Mouse (Mus musculus): ENCODE data around the gene Gm36079. TPM values are rescaled to one million over a fixed set of nuclear protein-coding genes. Genes with fewer than 3 reads are reported as not detected.
"Not testable (repeated sequence)": the region's sequence is repeated elsewhere in the genome, so short reads cannot be mapped to it uniquely, and the experiment has no call there.

Gene Gm36079
- polyA plus RNA-seq, 1 experiment from 2014 or later = not detected

- not testable (repeated sequence) for DNase-seq (ENCODE audit: low spot score); H3K36me3 ChIP-seq (ENCODE audit: control insufficient read depth, insufficient read depth, low read length); H3K4me2 ChIP-seq (replicated peaks; ENCODE audit: low read depth); H3K27me3 ChIP-seq (ENCODE audit: control insufficient read depth, insufficient read depth, low read length); H3K27ac ChIP-seq (replicated peaks); H3K9ac ChIP-seq (ENCODE audit: low read length); H3K9me3 ChIP-seq (ENCODE audit: control insufficient read depth, low read length); ATAC-seq (ENCODE audit: low FRiP score, low TSS enrichment); H3K4me3 ChIP-seq (ENCODE audit: low read depth, low read length); H3K4me1 ChIP-seq (replicated peaks; ENCODE audit: control insufficient read depth, insufficient read depth)
- WGBS = 7% methylated on average over 3 of the region's 13 CpGs
These were observed 438 bp downstream of the Gm36079 start for GRCm38 (mm10) chr13:120026373-120026772.

DNA sequence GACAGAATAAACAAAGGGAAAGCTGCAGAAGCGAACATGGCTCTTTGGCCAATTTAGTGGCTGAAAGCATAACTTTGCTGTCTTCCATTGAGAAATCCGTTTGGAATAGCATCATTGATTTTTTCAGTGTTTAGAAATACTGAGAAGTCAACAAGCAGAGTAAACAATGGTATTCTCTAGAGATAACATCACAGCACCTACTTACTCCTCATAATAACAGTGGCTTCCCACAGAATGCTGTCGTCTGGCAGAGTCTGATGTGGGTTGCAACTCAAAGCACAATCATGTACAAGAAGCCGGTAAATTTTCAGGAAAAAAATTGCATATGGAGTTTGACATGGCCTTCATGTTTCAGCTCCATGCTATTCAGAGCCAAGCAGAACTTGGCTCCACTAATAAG, 1.2 kb downstream of the Gm36079 start:
- WGBS = 10% methylated on average over 4 of the region's 4 CpGs

GRCm38 (mm10) chr13:120025004-120025403, 1.8 kb downstream of the Gm36079 start:
- H3K27me3 ChIP-seq (ENCODE audit: control insufficient read depth, insufficient read depth, low read length); DNase-seq (ENCODE audit: low spot score); ATAC-seq (ENCODE audit: low FRiP score, low TSS enrichment); H3K4me3 ChIP-seq (ENCODE audit: low read depth, low read length); H3K4me1 ChIP-seq (replicated peaks; ENCODE audit: control insufficient read depth, insufficient read depth); H3K27ac ChIP-seq (replicated peaks); H3K9ac ChIP-seq (ENCODE audit: low read length); H3K9me3 ChIP-seq (ENCODE audit: control insufficient read depth, low read length); H3K36me3 ChIP-seq (ENCODE audit: control insufficient read depth, insufficient read depth, low read length); H3K4me2 ChIP-seq (replicated peaks; ENCODE audit: low read depth): not testable (repeated sequence)
- 4% methylated on average over 19 of the region's 21 CpGs for WGBS

More for the DNA sequence above, 1.2 kb downstream of the Gm36079 start:
- H3K27ac ChIP-seq (replicated peaks); H3K9me3 ChIP-seq (ENCODE audit: control insufficient read depth, low read length); H3K27me3 ChIP-seq (ENCODE audit: control insufficient read depth, insufficient read depth, low read length); H3K9ac ChIP-seq (ENCODE audit: low read length); ATAC-seq (ENCODE audit: low FRiP score, low TSS enrichment); H3K4me3 ChIP-seq (ENCODE audit: low read depth, low read length); H3K36me3 ChIP-seq (ENCODE audit: control insufficient read depth, insufficient read depth, low read length); H3K4me2 ChIP-seq (replicated peaks; ENCODE audit: low read depth); DNase-seq (ENCODE audit: low spot score); H3K4me1 ChIP-seq (replicated peaks; ENCODE audit: control insufficient read depth, insufficient read depth): not testable (repeated sequence)

DNA sequence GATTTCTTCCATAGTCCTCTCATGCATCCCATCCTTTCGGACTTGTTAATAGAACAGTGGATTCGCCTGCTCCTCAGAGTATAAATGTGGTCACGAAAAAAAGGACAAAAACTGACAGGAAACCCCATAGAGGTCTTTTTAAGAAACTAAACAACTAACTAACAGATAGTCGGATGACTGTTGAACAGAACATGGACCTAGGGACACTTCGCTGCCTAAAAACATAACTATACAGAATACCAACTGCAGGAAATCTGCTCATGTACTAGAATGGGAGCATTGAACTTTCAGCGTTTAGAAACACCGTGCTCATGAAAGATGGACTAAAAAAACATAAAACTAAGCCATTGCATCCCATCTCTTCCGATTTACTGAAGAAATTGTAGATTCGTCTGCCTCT, 2.2 kb downstream of the Gm36079 start:
- H3K4me2 ChIP-seq (replicated peaks; ENCODE audit: low read depth); H3K27ac ChIP-seq (replicated peaks); H3K4me3 ChIP-seq (ENCODE audit: low read depth, low read length); DNase-seq (ENCODE audit: low spot score); H3K27me3 ChIP-seq (ENCODE audit: control insufficient read depth, insufficient read depth, low read length); H3K36me3 ChIP-seq (ENCODE audit: control insufficient read depth, insufficient read depth, low read length); H3K9me3 ChIP-seq (ENCODE audit: control insufficient read depth, low read length); ATAC-seq (ENCODE audit: low FRiP score, low TSS enrichment); H3K9ac ChIP-seq (ENCODE audit: low read length); H3K4me1 ChIP-seq (replicated peaks; ENCODE audit: control insufficient read depth, insufficient read depth): not testable (repeated sequence)
- WGBS = 15% methylated on average over 9 of the region's 9 CpGs

- not testable (repeated sequence) for H3K27ac ChIP-seq (replicated peaks); H3K4me3 ChIP-seq (ENCODE audit: low read depth, low read length); H3K4me1 ChIP-seq (replicated peaks; ENCODE audit: control insufficient read depth, insufficient read depth); H3K27me3 ChIP-seq (ENCODE audit: control insufficient read depth, insufficient read depth, low read length); H3K9me3 ChIP-seq (ENCODE audit: control insufficient read depth, low read length); DNase-seq (ENCODE audit: low spot score); H3K9ac ChIP-seq (ENCODE audit: low read length); ATAC-seq (ENCODE audit: low FRiP score, low TSS enrichment); H3K4me2 ChIP-seq (replicated peaks; ENCODE audit: low read depth); H3K36me3 ChIP-seq (ENCODE audit: control insufficient read depth, insufficient read depth, low read length)
- peak; percentile 54 for TF ChIP-seq CTCF (IDR thresholded peaks at IDR 0.05; ENCODE audit: low read depth)
- WGBS = no CpG with 5 or more reads among the region's 1 CpGs
These were observed 5.3 kb downstream of the Gm36079 start for GRCm38 (mm10) chr13:120021477-120021876.

- not testable (repeated sequence) for H3K9ac ChIP-seq (ENCODE audit: low read length); H3K4me3 ChIP-seq (ENCODE audit: low read depth, low read length); H3K4me1 ChIP-seq (replicated peaks; ENCODE audit: control insufficient read depth, insufficient read depth); H3K9me3 ChIP-seq (ENCODE audit: control insufficient read depth, low read length); ATAC-seq (ENCODE audit: low FRiP score, low TSS enrichment); H3K36me3 ChIP-seq (ENCODE audit: control insufficient read depth, insufficient read depth, low read length); H3K4me2 ChIP-seq (replicated peaks; ENCODE audit: low read depth); H3K27me3 ChIP-seq (ENCODE audit: control insufficient read depth, insufficient read depth, low read length); H3K27ac ChIP-seq (replicated peaks); DNase-seq (ENCODE audit: low spot score)
- 2% methylated on average over 9 of the region's 32 CpGs for WGBS
These were observed 11.3 kb downstream of the Gm36079 start for GRCm38 (mm10) chr13:120015348-120016007.

DNA sequence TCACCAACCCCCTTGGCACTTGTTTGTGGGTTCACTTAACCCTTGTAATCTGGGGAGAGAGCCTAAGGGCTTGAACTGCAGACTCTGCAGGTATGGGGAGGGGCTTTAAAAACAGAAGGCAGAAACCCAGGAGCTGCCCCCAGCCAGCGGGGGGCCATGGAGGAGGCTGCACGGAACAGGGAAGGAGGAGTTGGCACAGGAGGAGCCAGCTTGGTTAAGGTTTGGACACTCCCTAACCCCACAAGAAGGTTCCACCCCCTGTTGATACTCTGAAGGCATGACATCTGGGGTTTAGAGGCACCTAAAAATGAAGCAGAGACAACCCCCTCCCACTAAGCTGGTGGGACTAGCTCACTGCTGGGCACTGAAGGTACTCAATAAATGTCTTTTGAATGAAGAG, 12.8 kb downstream of the Gm36079 start:
- not testable (repeated sequence) for H3K27me3 ChIP-seq (ENCODE audit: control insufficient read depth, insufficient read depth, low read length); H3K4me2 ChIP-seq (replicated peaks; ENCODE audit: low read depth); H3K9ac ChIP-seq (ENCODE audit: low read length); H3K4me3 ChIP-seq (ENCODE audit: low read depth, low read length); H3K36me3 ChIP-seq (ENCODE audit: control insufficient read depth, insufficient read depth, low read length); H3K9me3 ChIP-seq (ENCODE audit: control insufficient read depth, low read length); H3K27ac ChIP-seq (replicated peaks); DNase-seq (ENCODE audit: low spot score); H3K4me1 ChIP-seq (replicated peaks; ENCODE audit: control insufficient read depth, insufficient read depth)
- no CpG with 5 or more reads among the region's 2 CpGs for WGBS
- peak; percentile 29; the same call in 1 of the 2 replicates for ATAC-seq (ENCODE audit: low FRiP score, low TSS enrichment)

- not testable (repeated sequence) for H3K27me3 ChIP-seq (ENCODE audit: control insufficient read depth, insufficient read depth, low read length); DNase-seq (ENCODE audit: low spot score); H3K36me3 ChIP-seq (ENCODE audit: control insufficient read depth, insufficient read depth, low read length); H3K4me2 ChIP-seq (replicated peaks; ENCODE audit: low read depth); H3K27ac ChIP-seq (replicated peaks); H3K9me3 ChIP-seq (ENCODE audit: control insufficient read depth, low read length); H3K4me3 ChIP-seq (ENCODE audit: low read depth, low read length); H3K9ac ChIP-seq (ENCODE audit: low read length); H3K4me1 ChIP-seq (replicated peaks; ENCODE audit: control insufficient read depth, insufficient read depth)
- ATAC-seq (ENCODE audit: low FRiP score, low TSS enrichment) = peak; percentile 15; the same call in 1 of the 2 replicates
- WGBS = no CpG with 5 or more reads among the region's 5 CpGs
These were observed 13.3 kb downstream of the Gm36079 start for GRCm38 (mm10) chr13:120013544-120013943.

- not testable (repeated sequence) for ATAC-seq (ENCODE audit: low FRiP score, low TSS enrichment); H3K4me2 ChIP-seq (replicated peaks; ENCODE audit: low read depth); H3K27ac ChIP-seq (replicated peaks); H3K27me3 ChIP-seq (ENCODE audit: control insufficient read depth, insufficient read depth, low read length); H3K4me1 ChIP-seq (replicated peaks; ENCODE audit: control insufficient read depth, insufficient read depth); DNase-seq (ENCODE audit: low spot score); H3K36me3 ChIP-seq (ENCODE audit: control insufficient read depth, insufficient read depth, low read length); H3K9me3 ChIP-seq (ENCODE audit: control insufficient read depth, low read length); H3K4me3 ChIP-seq (ENCODE audit: low read depth, low read length); H3K9ac ChIP-seq (ENCODE audit: low read length)
These were observed 16.7 kb downstream of the Gm36079 start for GRCm38 (mm10) chr13:120010068-120010467.
